Mouse (Mus musculus): ENCODE data around the gene Prkce. TPM values are rescaled to one million over a fixed set of nuclear protein-coding genes. Genes with fewer than 3 reads are reported as not detected.
A peak's percentile ranks its signal among the peaks of the same experiment; 100 is the strongest.

Gene Prkce
- polyA plus RNA-seq, 1 experiment from 2014 or later: 9.4 TPM

GRCm38 (mm10) chr17:86303401-86304243 is 136.0 kb downstream of the Prkce start:
- H3K36me3 ChIP-seq: no peaks in the 10 kb centered on the region
- H3K4me1 ChIP-seq: peaks cover 81% of the 10 kb centered on the region
- 22% methylated on average over 19 of the region's 19 CpGs for WGBS
- H3K4me3 ChIP-seq: peak overlapping the region; percentile 31
- H3K9me3 ChIP-seq: no peaks in the 10 kb centered on the region
- peak overlapping the region; percentile 91 for H3K27ac ChIP-seq
- peak; percentile 92 for DNase-seq (ENCODE audit: low spot score)
- no peaks in the 10 kb centered on the region for H3K27me3 ChIP-seq (ENCODE audit: insufficient read depth, poor library complexity, severe bottlenecking)

GRCm38 (mm10) chr17:86304923-86305630 is 137.5 kb downstream of the Prkce start:
- H3K4me3 ChIP-seq: no peak overlapping the region
- peaks cover 78% of the 10 kb centered on the region for H3K4me1 ChIP-seq
- no peaks in the 10 kb centered on the region for H3K27me3 ChIP-seq (ENCODE audit: insufficient read depth, poor library complexity, severe bottlenecking)
- H3K9me3 ChIP-seq: no peaks in the 10 kb centered on the region
- DNase-seq (ENCODE audit: low spot score): no peak
- no peaks in the 10 kb centered on the region for H3K36me3 ChIP-seq
- H3K27ac ChIP-seq: peak overlapping the region; percentile 91
- WGBS: 85% methylated on average over 17 of the region's 17 CpGs

DNA sequence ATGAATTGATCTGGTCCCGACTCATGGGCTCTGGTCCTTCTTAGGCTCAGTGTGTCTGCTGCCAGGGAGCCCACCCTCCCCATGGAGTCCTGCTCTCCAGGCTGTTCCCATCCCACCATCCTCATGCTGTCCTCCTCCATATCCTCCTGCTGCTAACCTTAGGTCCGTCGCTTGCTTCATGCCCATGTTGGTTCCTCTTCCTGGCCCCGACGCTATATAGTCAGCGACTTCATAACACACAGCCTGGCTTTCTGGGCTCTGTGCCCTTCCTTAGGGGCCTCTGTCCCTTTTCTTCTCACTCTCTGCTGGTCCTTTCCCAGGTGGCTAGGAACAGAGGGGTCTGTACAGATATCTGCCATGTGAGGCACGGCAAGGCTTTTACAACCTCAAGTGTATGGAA is 138.6 kb downstream of the Prkce start:
- WGBS: 84% methylated on average over 7 of the region's 7 CpGs
- Histone ChIP-seq H3K9me3 (no peaks in the 10 kb centered on the region), H3K4me3 (no peak overlapping the region), H3K27ac (peak overlapping the region; percentile 49; the same call in 1 of the 2 replicates), H3K36me3 (no peaks in the 10 kb centered on the region), H3K27me3 (ENCODE audit: insufficient read depth, poor library complexity, severe bottlenecking) (no peaks in the 10 kb centered on the region), H3K4me1 (peaks cover 76% of the 10 kb centered on the region)
- DNase-seq (ENCODE audit: low spot score): no peak

DNA sequence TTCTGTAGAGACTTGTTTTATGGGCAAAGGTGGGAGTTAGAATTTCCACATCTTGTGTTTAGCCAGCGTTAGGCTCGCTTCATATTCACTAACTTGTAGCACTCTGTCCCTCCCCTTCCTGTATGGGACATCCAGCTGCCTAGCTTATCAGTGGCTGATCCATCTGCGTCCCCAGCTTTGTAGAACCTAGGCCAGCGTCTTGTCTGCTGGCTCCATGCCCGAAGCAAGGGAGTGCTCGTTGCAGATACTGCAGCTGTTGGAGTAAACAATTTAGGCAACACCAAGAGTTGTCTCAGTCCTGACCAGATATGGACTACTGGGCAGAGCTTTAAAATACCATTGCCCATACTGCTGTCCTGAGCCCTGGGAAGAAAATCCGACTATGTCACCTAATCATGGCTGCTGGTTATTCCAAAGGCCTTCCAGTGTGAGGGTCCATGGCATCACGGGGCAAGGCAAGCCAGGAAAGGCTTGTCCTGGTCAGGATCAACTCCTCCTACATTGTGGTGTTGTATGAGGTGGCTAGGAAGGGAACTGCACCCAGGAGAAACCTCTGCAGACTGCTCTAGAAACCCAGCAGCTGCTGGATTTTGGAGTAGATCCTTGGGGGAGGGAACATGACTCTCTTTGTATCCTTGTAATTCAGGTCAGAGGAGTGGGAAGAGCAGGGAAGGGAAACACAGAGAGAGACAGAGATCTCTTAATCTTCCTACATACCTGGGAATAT is 146.0 kb downstream of the Prkce start:
- WGBS: 39% methylated on average over 8 of the region's 8 CpGs

DNA sequence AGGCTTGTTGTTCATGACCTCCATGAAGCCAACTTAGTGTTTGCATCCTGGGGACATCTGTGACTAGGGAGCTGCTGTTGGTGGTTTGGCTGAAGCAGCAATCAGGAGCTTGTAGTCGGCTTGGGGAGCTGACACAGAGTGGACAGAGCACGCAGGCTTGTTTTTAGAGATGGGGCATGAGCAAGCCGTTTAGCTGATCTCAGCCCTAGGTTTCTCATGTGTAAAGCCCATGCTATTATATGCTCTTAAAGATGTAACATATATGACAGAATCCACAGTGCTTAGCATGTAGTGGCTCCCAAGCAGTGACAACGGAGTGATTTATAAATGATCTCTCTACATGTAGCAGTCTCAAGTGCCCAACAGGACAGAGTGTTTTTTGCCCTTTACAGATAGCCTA is 148.3 kb downstream of the Prkce start:
- no peaks in the 10 kb centered on the region for H3K36me3 ChIP-seq
- 82% methylated on average over 4 of the region's 4 CpGs for WGBS
- no peaks in the 10 kb centered on the region for H3K27me3 ChIP-seq (ENCODE audit: insufficient read depth, poor library complexity, severe bottlenecking)
- no peak overlapping the region for H3K4me3 ChIP-seq
- no peak overlapping the region for H3K27ac ChIP-seq
- DNase-seq (ENCODE audit: low spot score): no peak
- H3K9me3 ChIP-seq: no peaks in the 10 kb centered on the region
- H3K4me1 ChIP-seq: peaks cover 39% of the 10 kb centered on the region

More for the DNA sequence above, 146.0 kb downstream of the Prkce start:
- DNase-seq (ENCODE audit: low spot score): peak; percentile 94
- no peaks in the 10 kb centered on the region for H3K27me3 ChIP-seq (ENCODE audit: insufficient read depth, poor library complexity, severe bottlenecking)
- H3K27ac ChIP-seq: peak overlapping the region; percentile 68
- no peak overlapping the region for H3K4me3 ChIP-seq
- H3K9me3 ChIP-seq: no peaks in the 10 kb centered on the region
- H3K36me3 ChIP-seq: no peaks in the 10 kb centered on the region
- peaks cover 49% of the 10 kb centered on the region for H3K4me1 ChIP-seq

- Histone ChIP-seq H3K4me3 (no peak overlapping the region), H3K9me3 (no peaks in the 10 kb centered on the region), H3K27me3 (ENCODE audit: insufficient read depth, poor library complexity, severe bottlenecking) (no peaks in the 10 kb centered on the region), H3K36me3 (no peaks in the 10 kb centered on the region), H3K4me1 (peaks cover 30% of the 10 kb centered on the region), H3K27ac (no peak overlapping the region)
- DNase-seq (ENCODE audit: low spot score): no peak
- 85% methylated on average over 5 of the region's 5 CpGs for WGBS
These were observed 149.2 kb downstream of the Prkce start for GRCm38 (mm10) chr17:86316771-86317170.

DNA sequence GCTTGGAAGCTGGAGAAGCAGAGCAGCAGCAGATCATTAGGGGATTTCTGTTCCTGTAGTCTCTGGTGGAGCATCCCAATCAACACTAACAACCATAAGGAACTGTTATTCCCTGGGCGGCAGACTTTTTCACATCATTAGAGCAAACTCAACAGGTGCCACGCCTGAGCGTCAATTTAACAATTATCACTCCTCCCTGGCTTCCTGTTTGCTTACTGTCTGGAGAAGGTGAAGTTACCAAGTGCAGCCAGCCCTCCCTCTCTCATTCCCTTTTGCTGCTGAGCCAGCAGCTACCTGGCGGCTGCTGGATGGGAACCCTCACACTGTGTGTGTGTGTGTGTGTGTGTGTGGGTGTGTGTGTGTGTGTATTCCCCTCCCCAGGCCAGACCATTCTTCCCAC is 149.6 kb downstream of the Prkce start:
- Histone ChIP-seq H3K4me1 (peaks cover 30% of the 10 kb centered on the region), H3K36me3 (no peaks in the 10 kb centered on the region), H3K27ac (peak overlapping the region; percentile 42; the same call in 1 of the 2 replicates), H3K9me3 (no peaks in the 10 kb centered on the region), H3K27me3 (ENCODE audit: insufficient read depth, poor library complexity, severe bottlenecking) (no peaks in the 10 kb centered on the region), H3K4me3 (no peak overlapping the region)
- WGBS: 68% methylated on average over 4 of the region's 4 CpGs
- DNase-seq (ENCODE audit: low spot score): no peak

GRCm38 (mm10) chr17:86319967-86320602 is 152.5 kb downstream of the Prkce start:
- Histone ChIP-seq H3K27me3 (ENCODE audit: insufficient read depth, poor library complexity, severe bottlenecking) (no peaks in the 10 kb centered on the region), H3K4me1 (peaks cover 44% of the 10 kb centered on the region), H3K9me3 (no peaks in the 10 kb centered on the region), H3K4me3 (no peak overlapping the region), H3K36me3 (no peaks in the 10 kb centered on the region), H3K27ac (no peak overlapping the region)
- WGBS: 95% methylated on average over 13 of the region's 13 CpGs
- DNase-seq (ENCODE audit: low spot score): no peak

- no peak overlapping the region for H3K4me3 ChIP-seq
- H3K27me3 ChIP-seq (ENCODE audit: insufficient read depth, poor library complexity, severe bottlenecking): no peaks in the 10 kb centered on the region
- H3K27ac ChIP-seq: peak overlapping the region; percentile 49
- WGBS: 78% methylated on average over 5 of the region's 5 CpGs
- H3K4me1 ChIP-seq: peaks cover 56% of the 10 kb centered on the region
- H3K36me3 ChIP-seq: no peaks in the 10 kb centered on the region
- DNase-seq (ENCODE audit: low spot score): no peak
- no peaks in the 10 kb centered on the region for H3K9me3 ChIP-seq
These were observed 155.3 kb downstream of the Prkce start for GRCm38 (mm10) chr17:86322840-86323239.

DNA sequence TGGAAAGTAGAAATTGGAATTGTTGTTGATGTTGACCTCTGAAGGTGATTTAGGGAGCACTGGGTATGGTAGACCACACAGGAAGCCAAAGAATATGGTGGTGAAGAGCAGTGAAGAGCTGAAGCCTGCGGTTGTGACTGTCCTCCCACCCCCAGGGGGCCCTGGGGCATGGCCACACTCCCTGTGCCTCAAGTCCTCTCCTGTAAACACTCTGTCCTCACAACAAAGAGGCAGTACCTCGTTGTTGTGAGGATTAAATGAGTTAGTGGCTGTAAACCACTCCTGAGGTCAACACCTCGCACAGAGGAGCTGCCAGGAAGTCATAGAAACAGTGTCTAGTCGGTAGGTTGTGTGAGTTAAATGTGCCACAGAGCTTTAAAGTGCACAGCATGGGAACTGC is 155.7 kb downstream of the Prkce start:
- Histone ChIP-seq H3K4me1 (peaks cover 60% of the 10 kb centered on the region), H3K27ac (peak overlapping the region; percentile 49), H3K36me3 (no peaks in the 10 kb centered on the region), H3K9me3 (no peaks in the 10 kb centered on the region), H3K4me3 (no peak overlapping the region), H3K27me3 (ENCODE audit: insufficient read depth, poor library complexity, severe bottlenecking) (no peaks in the 10 kb centered on the region)
- 64% methylated on average over 4 of the region's 4 CpGs for WGBS
- no peak for DNase-seq (ENCODE audit: low spot score)

DNA sequence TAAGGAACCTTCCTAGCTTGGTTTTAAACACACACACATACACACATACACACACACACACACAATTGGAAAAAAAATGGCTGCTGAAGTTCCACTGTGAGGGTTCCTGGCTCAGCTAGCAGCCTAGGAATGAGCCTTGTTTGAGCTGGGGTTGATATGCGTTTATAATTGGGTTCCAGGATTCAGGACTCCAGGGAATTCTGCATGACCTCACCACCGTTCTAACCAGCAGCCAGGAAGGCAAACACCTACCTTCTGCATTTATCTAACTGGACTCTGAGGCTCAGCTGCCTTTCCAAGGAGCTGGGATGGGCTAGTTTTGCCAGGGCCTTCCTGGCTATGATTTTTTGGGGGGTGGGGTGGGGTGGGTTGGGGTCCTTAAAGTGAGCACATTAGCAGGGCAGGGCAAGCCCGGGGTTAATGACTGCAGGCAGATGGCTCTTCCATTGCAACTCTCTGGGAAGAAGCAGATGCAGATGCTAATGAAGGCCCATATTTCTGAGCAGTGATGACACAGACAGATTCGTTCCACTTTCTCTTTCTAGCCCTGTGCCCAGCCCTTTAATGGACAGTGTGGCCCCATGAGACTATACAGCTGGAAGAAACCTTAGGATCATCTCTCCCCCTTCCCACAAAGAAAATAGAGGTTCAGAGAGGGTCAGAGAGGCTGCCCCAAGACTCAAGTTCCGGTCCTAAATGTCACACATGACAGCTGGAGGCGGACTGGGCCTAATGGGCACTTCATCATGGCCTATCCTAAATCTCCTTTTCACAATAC is 156.5 kb downstream of the Prkce start:
- H3K27me3 ChIP-seq (ENCODE audit: insufficient read depth, poor library complexity, severe bottlenecking): no peaks in the 10 kb centered on the region

GRCm38 (mm10) chr17:86324756-86325155 is 157.2 kb downstream of the Prkce start:
- Histone ChIP-seq H3K27ac (0 out of 2 replicates have a peak overlapping the region, but pooled peaks have one; percentile 17), H3K4me3 (no peak overlapping the region), H3K9me3 (no peaks in the 10 kb centered on the region), H3K4me1 (peaks cover 75% of the 10 kb centered on the region), H3K36me3 (no peaks in the 10 kb centered on the region), H3K27me3 (ENCODE audit: insufficient read depth, poor library complexity, severe bottlenecking) (no peaks in the 10 kb centered on the region)
- DNase-seq (ENCODE audit: low spot score): no peak
- 80% methylated on average over 7 of the region's 7 CpGs for WGBS

More for the DNA sequence above, 156.5 kb downstream of the Prkce start:
- DNase-seq (ENCODE audit: low spot score): no peak
- H3K9me3 ChIP-seq: no peaks in the 10 kb centered on the region
- H3K27ac ChIP-seq: 0 out of 2 replicates have a peak overlapping the region, but pooled peaks have one; percentile 6
- peaks cover 68% of the 10 kb centered on the region for H3K4me1 ChIP-seq
- WGBS: 66% methylated on average over 6 of the region's 6 CpGs
- H3K4me3 ChIP-seq: no peak overlapping the region
- H3K36me3 ChIP-seq: no peaks in the 10 kb centered on the region
